Mouse (Mus musculus) heart, embryonic 11.5 days (tissue): ENCODE results near the gene Zfp422. TPM values are rescaled to one million over a fixed set of nuclear protein-coding genes. Genes with fewer than 3 reads are reported as not detected.
"Not testable (repeated sequence)": the region's sequence is repeated elsewhere in the genome, so short reads cannot be mapped to it uniquely, and the experiment has no call there.

ENCODE experiments used
- ATAC-seq: fragments of 200-750 bp; cut with Nextera tagmentation; replicated peaks from 2 replicates; pipeline ENCODE4 v1.8.0; 2017; ENCODE audit warnings: moderate library complexity; ENCODE audit not compliant: insufficient number of reproducible peaks, low FRiP score, low TSS enrichment
- H3K27ac ChIP-seq: fragments of 300-500 bp; sonication (generic); 2 replicates; pipeline ENCODE4 v1.5.1; 2014; ENCODE audit warnings: mild to moderate bottlenecking, low read depth, low read length
- H3K27me3 ChIP-seq: fragments of 300-500 bp; sonication (generic); 2 replicates; pipeline ENCODE4 v1.6.1; 2014; ENCODE audit warnings: mild to moderate bottlenecking, low read length, mixed read lengths; ENCODE audit not compliant: control insufficient read depth, insufficient read depth
- H3K36me3 ChIP-seq: fragments of 300-500 bp; sonication (generic); 2 replicates; pipeline ENCODE4 v1.6.1; 2014; ENCODE audit warnings: mild to moderate bottlenecking, low read length, moderate library complexity, mixed read lengths; ENCODE audit not compliant: control insufficient read depth, insufficient read depth
- H3K4me1 ChIP-seq: fragments of 300-500 bp; sonication (generic); 2 replicates; pipeline ENCODE4 v1.6.1; 2014; ENCODE audit warnings: low read length; ENCODE audit not compliant: control insufficient read depth, insufficient read depth
- H3K4me2 ChIP-seq: fragments of 300-500 bp; sonication (generic); 2 replicates; pipeline ENCODE4 v1.6.1; 2014; ENCODE audit warnings: mild to moderate bottlenecking, moderate library complexity
- H3K4me3 ChIP-seq: fragments of 300-500 bp; sonication (generic); 2 replicates; pipeline ENCODE4 v1.5.1; 2014; ENCODE audit warnings: low read depth, low read length
- H3K9ac ChIP-seq: fragments of 300-500 bp; sonication (generic); 2 replicates; pipeline ENCODE4 v1.6.1; 2014; ENCODE audit warnings: mild to moderate bottlenecking, low read depth, low read length, moderate library complexity
- H3K9me3 ChIP-seq: fragments of 300-500 bp; sonication (generic); replicated peaks from 2 replicates; pipeline ENCODE4 v1.6.1; 2016; ENCODE audit warnings: low read length; ENCODE audit not compliant: control insufficient read depth
- WGBS: fragments of 180-500 bp; shearing (Covaris S2); extraction: QIAGEN DNeasy Blood & Tissue Kit; methylation state at CpG from one replicate; pipeline ENCODE4 v1.1.7; 2014; ENCODE audit not compliant: insufficient replicate concordance; 5-methylcytosine and 5-hydroxymethylcytosine counted together
- polyA plus RNA-seq: library from polyadenylated mRNA; unstranded; fragments of >200 nt; fragmentation: Nextera tagmentation; extraction: Ambion mirVana; gene quantifications from 2 replicates; pipeline ENCODE4 v1.2.1, GENCODE M21; 2014

The Zfp422 gene
- polyA plus RNA-seq, 1 experiment from 2014 or later = 104 TPM

- ATAC-seq = no peak
- Histone ChIP-seq H3K9me3 (no peaks in the 10 kb centered on the region), H3K36me3 (peaks cover 4% of the 10 kb centered on the region; the same call in 1 of the 2 replicates), H3K27me3 (no peaks in the 10 kb centered on the region), H3K4me1 (peaks cover 7% of the 10 kb centered on the region), H3K9ac (no peak overlapping the region), H3K4me3 (no peak overlapping the region), H3K4me2 (no peak overlapping the region), H3K27ac (no peak overlapping the region)
- 90% methylated on average over 10 of the region's 10 CpGs for WGBS
Measured at GRCm38 (mm10) chr6:116629766-116630165, 967 bp upstream of the Zfp422 start.

- H3K27me3 ChIP-seq = no peaks in the 10 kb centered on the region
- peaks cover 8% of the 10 kb centered on the region; the same call in 1 of the 2 replicates for H3K36me3 ChIP-seq
- H3K4me1 ChIP-seq = peaks cover 2% of the 10 kb centered on the region; the same call in 1 of the 2 replicates
- peak overlapping the region; percentile 83 for H3K4me2 ChIP-seq
- peak overlapping the region; percentile 80 for H3K4me3 ChIP-seq
- 24% methylated on average over 9 of the region's 9 CpGs for WGBS
- ATAC-seq = no peak
- no peaks in the 10 kb centered on the region for H3K9me3 ChIP-seq
- peak overlapping the region; percentile 88 for H3K27ac ChIP-seq
- H3K9ac ChIP-seq = peak overlapping the region; percentile 99
Measured at GRCm38 (mm10) chr6:116628095-116628494, 704 bp downstream of the Zfp422 start.

GRCm38 (mm10) chr6:116626417-116626816, 2.4 kb downstream of the Zfp422 start:
- not testable (repeated sequence) for H3K27me3 ChIP-seq, H3K36me3 ChIP-seq, ATAC-seq, H3K27ac ChIP-seq, H3K4me3 ChIP-seq, H3K9ac ChIP-seq, H3K4me2 ChIP-seq, H3K9me3 ChIP-seq, H3K4me1 ChIP-seq
- WGBS = 94% methylated on average over 9 of the region's 9 CpGs

- Histone ChIP-seq H3K9me3 (no peaks in the 10 kb centered on the region), H3K9ac (no peak overlapping the region), H3K4me1 (no peaks in the 10 kb centered on the region), H3K27ac (no peak overlapping the region), H3K27me3 (no peaks in the 10 kb centered on the region), H3K4me3 (no peak overlapping the region), H3K4me2 (no peak overlapping the region), H3K36me3 (peaks cover 7% of the 10 kb centered on the region; the same call in 1 of the 2 replicates)
- no peak for ATAC-seq
- WGBS = 59% methylated on average over 8 of the region's 8 CpGs
Measured at GRCm38 (mm10) chr6:116621318-116622023, 7.3 kb downstream of the Zfp422 start.

- no peak overlapping the region for H3K4me2 ChIP-seq
- no peak overlapping the region for H3K27ac ChIP-seq
- H3K4me1 ChIP-seq = no peaks in the 10 kb centered on the region
- H3K4me3 ChIP-seq = no peak overlapping the region
- no peaks in the 10 kb centered on the region for H3K27me3 ChIP-seq
- no peak overlapping the region for H3K9ac ChIP-seq
- no peak for ATAC-seq
- H3K36me3 ChIP-seq = no peaks in the 10 kb centered on the region
- H3K9me3 ChIP-seq = no peaks in the 10 kb centered on the region
Measured at GRCm38 (mm10) chr6:116618073-116618472, 10.7 kb downstream of the Zfp422 start.

GRCm38 (mm10) chr6:116615719-116616118, 13.1 kb downstream of the Zfp422 start:
- WGBS = 76% methylated on average over 2 of the region's 2 CpGs
- no peak; the same call in 1 of the 2 replicates for ATAC-seq
- H3K9me3 ChIP-seq = no peaks in the 10 kb centered on the region
- H3K36me3 ChIP-seq = no peaks in the 10 kb centered on the region
- H3K4me3 ChIP-seq = no peak overlapping the region
- H3K27ac ChIP-seq = no peak overlapping the region
- H3K4me1 ChIP-seq = no peaks in the 10 kb centered on the region
- no peak overlapping the region for H3K4me2 ChIP-seq
- H3K9ac ChIP-seq = no peak overlapping the region
- no peaks in the 10 kb centered on the region for H3K27me3 ChIP-seq

- H3K4me3 ChIP-seq = no peak overlapping the region
- H3K4me1 ChIP-seq = no peaks in the 10 kb centered on the region
- H3K9me3 ChIP-seq = no peaks in the 10 kb centered on the region
- no peaks in the 10 kb centered on the region for H3K36me3 ChIP-seq
- H3K27ac ChIP-seq = no peak overlapping the region
- ATAC-seq = no peak
- no peaks in the 10 kb centered on the region for H3K27me3 ChIP-seq
- no peak overlapping the region for H3K9ac ChIP-seq
- no peak overlapping the region for H3K4me2 ChIP-seq
- 31% methylated on average over 4 of the region's 4 CpGs for WGBS
Measured at GRCm38 (mm10) chr6:116607230-116607629, 21.6 kb downstream of the Zfp422 start.

- not testable (repeated sequence) for H3K36me3 ChIP-seq, H3K9me3 ChIP-seq, H3K4me3 ChIP-seq, H3K4me2 ChIP-seq, H3K27ac ChIP-seq, H3K4me1 ChIP-seq, H3K27me3 ChIP-seq, ATAC-seq, H3K9ac ChIP-seq
Measured at GRCm38 (mm10) chr6:116600969-116601368, 27.8 kb downstream of the Zfp422 start.

GRCm38 (mm10) chr6:116584095-116584494, 44.7 kb downstream of the Zfp422 start, which contains the start of gene Olfr215:
Olfr215 (minus strand) TSS chr6:116584195.
- 73% methylated on average over 4 of the region's 4 CpGs for WGBS
- Histone ChIP-seq H3K9ac (no peak within 1 kb of the TSS), H3K27ac (no peak within 1 kb of the TSS), H3K4me2 (no peak within 1 kb of the TSS), H3K36me3 (no peaks in the 10 kb centered on the region), H3K27me3 (no peaks in the 10 kb centered on the region), H3K9me3 (no peaks in the 10 kb centered on the region), H3K4me3 (no peak within 1 kb of the TSS), H3K4me1 (no peaks in the 10 kb centered on the region)
- ATAC-seq = no peak
